Mouse (Mus musculus) MEL (cell line): Measurements from ENCODE around the gene Atl2.

Experiments
- CTCF ChIP-seq, 3 experiments: IDR thresholded peaks in 2 of 3; conservative IDR thresholded peaks in 1 of 3; 2 replicates each; pipeline ENCODE4 v1.5.1; 2011 to 2012; ENCODE audit warnings: low read length in 3 of 3, low read depth in 2 of 3, mild to moderate bottlenecking in 2 of 3, improper control_type of control experiment in 1 of 3, inconsistent platforms in 1 of 3, mixed read lengths in 1 of 3, moderate library complexity in 1 of 3; ENCODE audit not compliant: control insufficient read depth in 1 of 3, insufficient read depth in 1 of 3, poor library complexity in 1 of 3, severe bottlenecking in 1 of 3
- E2F4 ChIP-seq: IDR thresholded peaks from 2 replicates; pipeline ENCODE4 v1.6.1; 2011; ENCODE audit warnings: low read depth, low read length, improper control_type of control experiment, borderline replicate concordance
- JUND ChIP-seq: IDR thresholded peaks from 2 replicates; pipeline ENCODE4 v1.6.1; 2011; ENCODE audit warnings: low read depth, mild to moderate bottlenecking, improper control_type of control experiment, low read length
- POLR2A ChIP-seq, 2 experiments: IDR thresholded peaks; 2 replicates each; pipeline ENCODE4 v1.6.1; 2011 to 2012; ENCODE audit warnings: low read length in 2 of 2, mild to moderate bottlenecking in 2 of 2, control low read depth in 1 of 2, improper control_type of control experiment in 1 of 2, low read depth in 1 of 2, moderate library complexity in 1 of 2; ENCODE audit not compliant: control insufficient read depth in 1 of 2, insufficient read depth in 1 of 2, poor library complexity in 1 of 2
- SMC3 ChIP-seq: IDR thresholded peaks from 2 replicates; pipeline ENCODE4 v1.6.1; 2011; ENCODE audit warnings: low read depth, low read length, improper control_type of control experiment
- TAL1 ChIP-seq: IDR thresholded peaks from 2 replicates; pipeline ENCODE4 v1.6.1; 2012; ENCODE audit warnings: mild to moderate bottlenecking, inconsistent platforms, low read length, moderate library complexity, mixed read lengths
- ZC3H11A ChIP-seq: IDR thresholded peaks from 2 replicates; pipeline ENCODE4 v1.6.1; 2012; ENCODE audit warnings: low read depth, mild to moderate bottlenecking, inconsistent platforms, low read length, improper control_type of control experiment
- ZMIZ1 ChIP-seq: IDR thresholded peaks from 2 replicates; pipeline ENCODE4 v1.6.1; 2012; ENCODE audit warnings: low read depth, mild to moderate bottlenecking, inconsistent platforms, low read length, improper control_type of control experiment, moderate library complexity

DNA sequence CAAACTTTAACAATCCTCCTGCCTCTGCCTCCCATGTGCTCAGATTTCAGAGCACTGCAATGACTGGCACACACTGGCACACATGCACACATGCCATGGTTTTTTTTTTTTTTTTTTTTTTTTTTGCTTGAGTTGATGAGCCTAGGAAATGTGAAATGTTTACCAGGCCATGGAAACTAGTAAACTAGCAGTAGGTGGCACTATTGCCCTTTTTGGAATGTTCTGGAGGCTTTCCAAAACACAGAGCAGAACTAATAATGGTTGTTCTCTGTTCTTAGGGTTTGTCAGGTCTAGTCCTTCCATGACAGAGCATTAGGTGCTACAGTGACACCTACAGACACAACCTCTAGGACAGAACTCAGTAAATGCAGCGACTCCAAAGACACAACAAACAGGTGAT is 33.9 kb downstream of the Atl2 start:
- TF ChIP-seq E2F4 (no peak), TAL1 (no peak), POLR2A (IDR thresholded peaks at IDR 0.05; ENCODE audit: control insufficient read depth in 1 of 2, insufficient read depth in 1 of 2, low read depth in 1 of 2, low read length in 2 of 2, poor library complexity in 1 of 2) (no peak), CTCF (IDR thresholded peaks at IDR 0.05 in 2 of 3, conservative IDR thresholded peaks at IDR 0.05 in 1 of 3; ENCODE audit: control insufficient read depth in 1 of 3, insufficient read depth in 1 of 3, low read depth in 2 of 3, low read length in 3 of 3, poor library complexity in 1 of 3, severe bottlenecking in 1 of 3) (peak in 2 of 3 experiments; percentile 13 to 54; a peak in 2 of 6 replicates), ZC3H11A (peak; percentile 47), ZMIZ1 (no peak), JUND (no peak), SMC3 (peak; percentile 61)
